Mouse (Mus musculus): ENCODE results near the gene Defb7. TPM values are rescaled to one million over a fixed set of nuclear protein-coding genes. Genes with fewer than 3 reads are reported as not detected.

The Defb7 gene
- polyA plus RNA-seq (2015; fragmentation: Nextera tagmentation; extraction: Ambion mirVana) = not detected in 2 replicates

DNA sequence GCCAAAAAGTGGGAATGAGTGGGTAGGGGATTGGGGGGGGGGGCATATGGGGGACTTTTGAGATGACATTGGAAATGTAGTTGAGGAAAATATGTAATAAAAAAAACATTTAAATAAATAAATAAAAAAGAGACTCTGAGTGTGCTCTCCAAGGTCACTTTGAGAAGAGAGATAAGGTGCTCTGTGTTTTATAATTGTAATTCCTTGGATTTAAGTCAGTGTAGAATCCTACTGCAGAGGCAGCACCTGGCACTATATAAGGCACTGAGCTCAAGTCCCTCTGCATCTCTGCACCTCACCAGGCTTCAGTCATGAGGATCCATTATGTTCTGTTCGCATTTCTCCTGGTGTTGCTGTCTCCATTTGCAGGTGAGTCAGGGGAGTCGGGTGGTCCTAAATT is at the start of gene Defb7:
Gene Defb7 (plus strand): TSS at position 301 of the 400 bp plus-strand sequence.
- H3K4me3 ChIP-seq (replicated peaks; ENCODE audit: low read length) = no peak within 1 kb of the TSS
- no peak within 1 kb of the TSS for H3K27ac ChIP-seq (ENCODE audit: low read length)
- H3K36me3 ChIP-seq (ENCODE audit: control insufficient read depth, insufficient read depth) = no peaks in the 10 kb centered on the region
- WGBS = 87% methylated on average over 2 of the region's 2 CpGs
- no peak within 1 kb of the TSS for H3K9ac ChIP-seq (replicated peaks; ENCODE audit: low read depth, low read length)
- H3K9me3 ChIP-seq (ENCODE audit: control insufficient read depth, low read length) = no peaks in the 10 kb centered on the region
- ATAC-seq = no peak
- H3K27me3 ChIP-seq (replicated peaks; ENCODE audit: control insufficient read depth, insufficient read depth, low read length) = no peaks in the 10 kb centered on the region
- H3K4me1 ChIP-seq (replicated peaks; ENCODE audit: control insufficient read depth, insufficient read depth, low read length) = no peaks in the 10 kb centered on the region
- H3K4me2 ChIP-seq (ENCODE audit: low read length) = no peak within 1 kb of the TSS

DNA sequence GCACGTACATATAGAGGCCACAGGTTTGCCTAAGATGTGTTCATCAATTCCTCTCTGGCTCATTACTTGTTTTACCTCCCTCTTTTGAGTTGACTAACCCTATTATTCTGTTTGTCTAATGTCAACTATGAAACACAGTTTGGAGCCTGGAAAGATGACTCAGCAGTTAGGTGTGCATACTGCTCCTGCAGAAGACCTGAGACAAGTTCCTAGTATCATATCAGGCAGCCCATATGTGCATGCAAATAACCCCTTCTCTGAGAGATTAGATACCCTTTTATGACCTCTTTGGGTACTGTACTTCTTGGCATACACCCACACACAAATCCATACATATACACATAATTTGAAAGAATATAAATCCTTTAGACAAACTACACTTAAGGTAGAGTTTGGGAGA is 48.5 kb upstream of the Defb7 start:
- Histone ChIP-seq H3K4me2 (ENCODE audit: low read length) (no peak overlapping the region), H3K36me3 (ENCODE audit: control insufficient read depth, insufficient read depth) (no peaks in the 10 kb centered on the region), H3K9me3 (ENCODE audit: control insufficient read depth, low read length) (peaks cover 4% of the 10 kb centered on the region; the same call in 1 of the 2 replicates), H3K4me3 (replicated peaks; ENCODE audit: low read length) (no peak overlapping the region), H3K27me3 (replicated peaks; ENCODE audit: control insufficient read depth, insufficient read depth, low read length) (no peaks in the 10 kb centered on the region), H3K27ac (ENCODE audit: low read length) (no peak overlapping the region), H3K4me1 (replicated peaks; ENCODE audit: control insufficient read depth, insufficient read depth, low read length) (no peaks in the 10 kb centered on the region), H3K9ac (replicated peaks; ENCODE audit: low read depth, low read length) (no peak overlapping the region)
- 82% methylated on average over 1 of the region's 1 CpGs for WGBS
- no peak for ATAC-seq

DNA sequence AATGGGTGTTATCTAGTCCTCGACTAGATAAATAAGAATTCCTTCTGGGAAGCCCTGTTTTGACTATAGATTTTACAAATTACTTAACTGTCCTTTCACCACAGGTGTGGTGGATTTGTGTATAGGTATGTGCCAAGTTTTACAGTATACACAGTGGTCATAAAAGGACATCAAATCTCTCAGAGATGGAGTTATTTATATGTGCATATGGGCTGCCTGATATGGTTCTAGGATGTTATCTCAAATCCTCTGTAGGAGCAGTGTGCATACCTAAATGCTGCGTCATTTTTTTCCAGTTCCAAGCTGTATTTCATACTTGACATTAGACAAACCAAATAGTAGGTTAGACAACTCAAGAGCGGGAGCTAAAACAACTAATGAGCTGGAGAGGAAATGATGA is 33.5 kb upstream of the Defb7 start:
- Histone ChIP-seq H3K9me3 (ENCODE audit: control insufficient read depth, low read length) (no peaks in the 10 kb centered on the region), H3K4me3 (replicated peaks; ENCODE audit: low read length) (no peak overlapping the region), H3K36me3 (ENCODE audit: control insufficient read depth, insufficient read depth) (no peaks in the 10 kb centered on the region), H3K4me2 (ENCODE audit: low read length) (no peak overlapping the region), H3K27me3 (replicated peaks; ENCODE audit: control insufficient read depth, insufficient read depth, low read length) (no peaks in the 10 kb centered on the region), H3K4me1 (replicated peaks; ENCODE audit: control insufficient read depth, insufficient read depth, low read length) (no peaks in the 10 kb centered on the region), H3K9ac (replicated peaks; ENCODE audit: low read depth, low read length) (no peak overlapping the region), H3K27ac (ENCODE audit: low read length) (no peak overlapping the region)
- ATAC-seq = no peak
- 76% methylated on average over 3 of the region's 3 CpGs for WGBS

DNA sequence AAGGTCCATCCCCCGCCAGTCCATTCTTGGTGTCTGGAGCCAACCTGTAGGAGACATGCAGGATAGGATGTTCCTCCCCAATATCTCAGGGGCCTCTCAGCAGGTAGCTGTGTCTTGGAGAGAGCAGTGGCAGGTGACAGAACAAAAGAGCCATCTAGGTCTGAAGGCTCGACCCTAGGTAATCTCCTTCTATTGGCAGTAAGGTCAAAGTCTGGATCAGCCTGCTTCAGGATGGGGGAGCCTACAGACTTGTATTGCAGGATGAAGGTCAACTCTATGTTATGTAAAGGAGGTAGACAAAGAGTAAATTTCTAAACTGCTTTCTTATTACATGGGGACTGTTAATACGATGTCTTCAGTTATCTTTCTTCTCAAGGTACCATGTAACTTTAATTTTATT is 25.9 kb upstream of the Defb7 start:
- WGBS = 82% methylated on average over 3 of the region's 3 CpGs
- H3K9ac ChIP-seq (replicated peaks; ENCODE audit: low read depth, low read length) = no peak overlapping the region
- H3K27me3 ChIP-seq (replicated peaks; ENCODE audit: control insufficient read depth, insufficient read depth, low read length) = no peaks in the 10 kb centered on the region
- no peak overlapping the region for H3K27ac ChIP-seq (ENCODE audit: low read length)
- no peak overlapping the region for H3K4me3 ChIP-seq (replicated peaks; ENCODE audit: low read length)
- no peaks in the 10 kb centered on the region for H3K36me3 ChIP-seq (ENCODE audit: control insufficient read depth, insufficient read depth)
- no peaks in the 10 kb centered on the region for H3K9me3 ChIP-seq (ENCODE audit: control insufficient read depth, low read length)
- no peak overlapping the region for H3K4me2 ChIP-seq (ENCODE audit: low read length)
- H3K4me1 ChIP-seq (replicated peaks; ENCODE audit: control insufficient read depth, insufficient read depth, low read length) = no peaks in the 10 kb centered on the region
- ATAC-seq = no peak

DNA sequence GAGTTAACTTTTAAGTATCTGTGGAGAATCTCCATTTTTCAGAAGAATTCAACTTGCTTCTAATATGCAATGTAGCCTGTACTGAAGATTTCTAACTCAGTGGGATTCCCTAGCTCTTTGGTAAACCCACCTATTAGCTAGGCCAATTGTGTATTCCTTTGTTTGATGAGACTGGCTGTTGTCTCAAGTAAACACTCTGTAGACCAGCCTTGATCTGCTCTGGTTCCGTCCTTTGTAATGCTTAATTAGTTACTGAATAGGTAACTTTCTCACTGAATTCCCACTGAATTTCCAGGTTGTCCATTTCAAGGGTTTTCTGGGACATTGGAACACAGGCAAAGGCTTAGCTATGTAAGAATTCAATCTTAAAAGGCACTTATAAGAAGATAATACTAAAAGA is 5.6 kb downstream of the Defb7 start:
- Histone ChIP-seq H3K4me2 (ENCODE audit: low read length) (no peak overlapping the region), H3K4me3 (replicated peaks; ENCODE audit: low read length) (no peak overlapping the region), H3K9me3 (ENCODE audit: control insufficient read depth, low read length) (0 out of 2 replicates have a peak, but pooled peaks cover 6% of the 10 kb centered on the region), H3K27ac (ENCODE audit: low read length) (no peak overlapping the region), H3K4me1 (replicated peaks; ENCODE audit: control insufficient read depth, insufficient read depth, low read length) (no peaks in the 10 kb centered on the region), H3K27me3 (replicated peaks; ENCODE audit: control insufficient read depth, insufficient read depth, low read length) (no peaks in the 10 kb centered on the region), H3K9ac (replicated peaks; ENCODE audit: low read depth, low read length) (no peak overlapping the region), H3K36me3 (ENCODE audit: control insufficient read depth, insufficient read depth) (no peaks in the 10 kb centered on the region)
- no peak for ATAC-seq
- 72% methylated on average over 1 of the region's 1 CpGs for WGBS

GRCm38 (mm10) chr8:19535195-19535829 is 40.4 kb downstream of the Defb7 start:
- Histone ChIP-seq H3K9me3 (ENCODE audit: control insufficient read depth, low read length) (no peaks in the 10 kb centered on the region), H3K4me1 (replicated peaks; ENCODE audit: control insufficient read depth, insufficient read depth, low read length) (no peaks in the 10 kb centered on the region), H3K27ac (ENCODE audit: low read length) (no peak overlapping the region), H3K9ac (replicated peaks; ENCODE audit: low read depth, low read length) (no peak overlapping the region; the same call in 1 of the 2 replicates), H3K36me3 (ENCODE audit: control insufficient read depth, insufficient read depth) (no peaks in the 10 kb centered on the region), H3K4me3 (replicated peaks; ENCODE audit: low read length) (peak overlapping the region; percentile 29), H3K4me2 (ENCODE audit: low read length) (peak overlapping the region; percentile 45), H3K27me3 (replicated peaks; ENCODE audit: control insufficient read depth, insufficient read depth, low read length) (no peaks in the 10 kb centered on the region)
- peak; percentile 52; the same call in 1 of the 2 replicates for ATAC-seq
- WGBS = 11% methylated on average over 49 of the region's 75 CpGs

DNA sequence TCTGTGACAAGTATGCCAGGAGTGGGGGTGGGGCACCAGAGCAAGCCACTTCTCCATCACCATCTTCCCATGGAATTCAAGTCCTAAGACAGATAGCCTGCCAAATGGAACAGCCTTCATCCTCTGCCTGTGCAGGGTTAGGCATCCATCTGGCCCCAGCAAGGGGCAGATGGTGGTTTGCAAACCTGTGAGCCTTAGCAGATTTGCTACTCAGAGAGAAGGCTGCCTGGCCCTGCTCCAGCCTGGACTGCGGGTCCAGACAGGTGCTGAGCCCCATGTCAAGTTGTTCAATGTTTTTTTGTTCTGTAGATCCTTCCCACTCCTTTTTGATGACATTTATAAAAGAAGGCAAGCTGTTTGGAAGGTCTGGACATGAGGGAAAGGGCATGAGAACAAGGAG is 45.5 kb downstream of the Defb7 start:
- Histone ChIP-seq H3K9me3 (ENCODE audit: control insufficient read depth, low read length) (0 out of 2 replicates have a peak, but pooled peaks cover 3% of the 10 kb centered on the region), H3K9ac (replicated peaks; ENCODE audit: low read depth, low read length) (no peak overlapping the region), H3K27me3 (replicated peaks; ENCODE audit: control insufficient read depth, insufficient read depth, low read length) (no peaks in the 10 kb centered on the region), H3K4me2 (ENCODE audit: low read length) (no peak overlapping the region), H3K27ac (ENCODE audit: low read length) (no peak overlapping the region), H3K4me3 (replicated peaks; ENCODE audit: low read length) (no peak overlapping the region), H3K4me1 (replicated peaks; ENCODE audit: control insufficient read depth, insufficient read depth, low read length) (no peaks in the 10 kb centered on the region), H3K36me3 (ENCODE audit: control insufficient read depth, insufficient read depth) (no peaks in the 10 kb centered on the region)
- ATAC-seq = no peak
- WGBS = 65% methylated on average over 1 of the region's 1 CpGs

Small RNA genes within 50 kb of the gene (microRNA-seq; reads per million reads assigned to microRNA genes)
- gene Gm27288 = not detected
- not detected for gene Gm27852

Other genes starting within 250 kb of the Defb7 start
- not detected in 2 replicates for gene Defb5, start 247.5 kb upstream of the Defb7 start, polyA plus RNA-seq (2015; fragmentation: Nextera tagmentation; extraction: Ambion mirVana)
- gene Defb3, start 201.7 kb upstream of the Defb7 start, polyA plus RNA-seq (2015; fragmentation: Nextera tagmentation; extraction: Ambion mirVana) = not detected in 2 replicates
- gene Defb8, start 47.5 kb upstream of the Defb7 start, polyA plus RNA-seq (2015; fragmentation: Nextera tagmentation; extraction: Ambion mirVana) = not detected in 2 replicates
- not detected in 2 replicates for gene 4930467E23Rik, start 234.5 kb downstream of the Defb7 start, polyA plus RNA-seq (2015; fragmentation: Nextera tagmentation; extraction: Ambion mirVana)

Data from forebrain, embryonic 16.5 days (tissue).